Mouse (Mus musculus) adrenal gland, postnatal 10 days (tissue): Measurements from ENCODE around the gene Col6a6. TPM values are rescaled to one million over a fixed set of nuclear protein-coding genes. Genes with fewer than 3 reads are reported as not detected.
"Not testable (repeated sequence)": the region's sequence is repeated elsewhere in the genome, so short reads cannot be mapped to it uniquely, and the experiment has no call there.

Experiments used
- DNase-seq: peaks from one replicate; pipeline ENCODE4 v3.0.0; 2021; ENCODE audit warnings: mixed read lengths
- total RNA-seq, 2 experiments: library from RNA; stranded (reverse); gene quantifications; 2 replicates each; pipeline ENCODE4 v1.2.3; 2021

The Col6a6 gene
- total RNA-seq, 2 experiments from 2014 or later, result 9.3 to 11.5 TPM

- DNase-seq, result no peak
These were observed 162.7 kb downstream of the Col6a6 start for GRCm38 (mm10) chr9:105665269-105665668.

DNA sequence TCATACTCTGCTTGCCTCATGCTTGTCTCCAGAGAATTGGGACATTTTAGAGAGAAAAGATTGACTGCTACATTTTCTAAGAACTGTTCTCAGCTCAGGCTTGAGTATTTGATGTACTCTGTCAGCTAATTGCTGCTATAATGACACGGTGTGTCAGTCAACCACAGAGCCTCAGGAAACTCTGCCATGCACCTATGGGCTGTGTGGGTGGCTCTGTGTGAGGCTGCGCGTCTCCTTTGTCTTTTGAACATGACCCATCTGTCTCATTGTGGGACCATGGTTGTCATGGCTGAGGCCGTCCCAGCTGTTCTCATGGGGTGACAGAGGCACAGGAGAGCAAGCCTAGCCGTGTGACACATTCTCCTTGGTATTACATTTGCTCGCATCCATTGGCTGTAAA lies 168.1 kb downstream of the Col6a6 start:
- DNase-seq, result no peak

DNA sequence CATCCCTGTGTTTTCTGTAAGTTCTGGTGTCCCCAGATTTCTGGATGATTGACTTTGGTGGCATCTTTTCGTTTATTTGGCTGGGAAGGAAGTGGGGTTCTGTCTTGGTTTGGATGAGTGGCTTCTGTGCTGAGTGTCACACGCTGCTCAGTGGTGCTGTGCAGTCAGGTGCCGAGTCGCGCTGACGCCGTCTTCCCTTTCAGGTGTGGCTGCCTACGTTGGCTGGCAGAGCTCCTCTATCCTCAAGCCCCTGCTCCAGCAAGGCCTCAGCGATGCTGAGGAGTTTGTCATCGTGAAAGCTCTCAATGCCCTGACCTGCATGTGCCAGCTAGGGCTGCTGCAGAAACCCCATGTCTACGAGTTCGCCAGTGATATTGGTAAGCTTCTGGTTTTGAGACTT lies 169.7 kb downstream of the Col6a6 start:
- no peak for DNase-seq

DNA sequence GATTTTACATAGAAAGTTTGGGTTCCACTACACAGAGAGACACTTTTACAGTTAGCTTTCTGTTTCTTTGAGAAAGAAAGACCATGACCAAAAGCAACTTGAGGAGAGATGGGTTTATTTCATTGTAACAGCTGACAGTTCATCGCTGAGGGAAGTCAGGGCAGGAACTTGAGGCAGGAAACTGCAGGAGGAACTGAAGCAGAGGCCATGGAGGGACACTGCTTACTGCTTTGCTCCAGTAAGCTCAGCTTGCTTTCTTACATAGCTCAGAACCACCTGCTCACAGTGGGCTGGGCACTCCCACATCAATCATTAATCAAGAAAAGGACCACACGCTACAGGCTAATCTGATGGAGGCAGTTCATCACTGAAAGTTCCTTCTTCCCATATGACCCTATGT lies 171.8 kb downstream of the Col6a6 start:
- no peak for DNase-seq

GRCm38 (mm10) chr9:105642460-105643371 lies 185.2 kb downstream of the Col6a6 start, which contains the start of gene Pik3r4:
Pik3r4 (plus strand) TSS chr9:105642978.
- DNase-seq, result peak; percentile 89

DNA sequence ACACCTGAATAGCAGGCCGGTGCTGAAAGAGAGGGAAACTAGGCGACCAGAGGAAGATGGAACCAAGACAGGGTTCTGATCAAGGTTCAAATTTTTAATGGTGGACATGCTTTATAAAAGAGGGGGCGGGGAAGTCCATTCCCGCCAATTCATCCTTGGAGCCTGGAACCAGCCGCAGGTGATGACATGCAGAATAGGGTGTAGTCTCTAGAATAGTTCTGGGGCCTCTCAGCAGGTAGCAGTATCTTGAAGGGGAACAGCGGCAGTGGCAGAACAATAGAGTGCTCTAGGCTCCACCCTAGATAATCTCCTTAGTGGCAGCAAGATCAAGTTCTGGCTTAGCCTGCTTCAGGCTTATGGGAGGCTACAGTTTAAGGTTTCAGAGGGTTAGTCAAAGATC lies 186.6 kb downstream of the Col6a6 start:
- not testable (repeated sequence) for DNase-seq

Other genes starting within 250 kb of the Col6a6 start
- 10 to 100 TPM; 26.3 to 33.5 TPM for gene Pik3r4, start 185.2 kb downstream of the Col6a6 start, total RNA-seq
- 1 to 10 TPM; 4.8 to 4.9 TPM for gene Col6a5, start 132.5 kb upstream of the Col6a6 start, total RNA-seq